Mouse (Mus musculus): ENCODE results near the gene Spry1.
"Not testable (repeated sequence)": the region's sequence is repeated elsewhere in the genome, so short reads cannot be mapped to it uniquely, and the experiment has no call there.

Spry1 gene

GRCm38 (mm10) chr3:37639690-37640089 is at the start of gene Spry1:
Gene Spry1 (plus strand): TSS chr3:37639947.
- DNase-seq (ENCODE audit: low read depth, low spot score): peak; percentile 92

- DNase-seq (ENCODE audit: low read depth, low spot score): no peak
These were observed 44.0 kb upstream of the Spry1 start for GRCm38 (mm10) chr3:37595721-37596120.

GRCm38 (mm10) chr3:37596519-37596918 is 43.2 kb upstream of the Spry1 start:
- no peak for DNase-seq (ENCODE audit: low read depth, low spot score)

GRCm38 (mm10) chr3:37597200-37597599 is 42.5 kb upstream of the Spry1 start:
- DNase-seq (ENCODE audit: low read depth, low spot score): no peak

GRCm38 (mm10) chr3:37599641-37600040 is 40.1 kb upstream of the Spry1 start:
- not testable (repeated sequence) for DNase-seq (ENCODE audit: low read depth, low spot score)

GRCm38 (mm10) chr3:37602356-37602755 is 37.4 kb upstream of the Spry1 start:
- DNase-seq (ENCODE audit: low read depth, low spot score): no peak

GRCm38 (mm10) chr3:37602890-37603289 is 36.9 kb upstream of the Spry1 start:
- DNase-seq (ENCODE audit: low read depth, low spot score): no peak

GRCm38 (mm10) chr3:37603541-37603940 is 36.2 kb upstream of the Spry1 start:
- DNase-seq (ENCODE audit: low read depth, low spot score): no peak

- DNase-seq (ENCODE audit: low read depth, low spot score): peak; percentile 14
These were observed 34.5 kb upstream of the Spry1 start for GRCm38 (mm10) chr3:37604976-37605875.

- no peak for DNase-seq (ENCODE audit: low read depth, low spot score)
These were observed 33.9 kb upstream of the Spry1 start for GRCm38 (mm10) chr3:37605876-37606238.

- DNase-seq (ENCODE audit: low read depth, low spot score): no peak
These were observed 30.8 kb upstream of the Spry1 start for GRCm38 (mm10) chr3:37608926-37609325.

- no peak for DNase-seq (ENCODE audit: low read depth, low spot score)
These were observed 29.1 kb upstream of the Spry1 start for GRCm38 (mm10) chr3:37610670-37611069.

GRCm38 (mm10) chr3:37613722-37614121 is 26.0 kb upstream of the Spry1 start:
- no peak for DNase-seq (ENCODE audit: low read depth, low spot score)

GRCm38 (mm10) chr3:37614878-37615650 is 24.7 kb upstream of the Spry1 start:
- no peak for DNase-seq (ENCODE audit: low read depth, low spot score)

- no peak for DNase-seq (ENCODE audit: low read depth, low spot score)
These were observed 22.9 kb upstream of the Spry1 start for GRCm38 (mm10) chr3:37616586-37617547.

GRCm38 (mm10) chr3:37632246-37632645 is 7.5 kb upstream of the Spry1 start:
- DNase-seq (ENCODE audit: low read depth, low spot score): no peak

GRCm38 (mm10) chr3:37632751-37633150 is 7.0 kb upstream of the Spry1 start:
- DNase-seq (ENCODE audit: low read depth, low spot score): no peak

GRCm38 (mm10) chr3:37634648-37635047 is 5.1 kb upstream of the Spry1 start:
- peak; percentile 45 for DNase-seq (ENCODE audit: low read depth, low spot score)

- no peak for DNase-seq (ENCODE audit: low read depth, low spot score)
These were observed 2.8 kb upstream of the Spry1 start for GRCm38 (mm10) chr3:37636921-37637320.

GRCm38 (mm10) chr3:37640162-37640721 is 495 bp downstream of the Spry1 start:
- DNase-seq (ENCODE audit: low read depth, low spot score): peak; percentile 68

- DNase-seq (ENCODE audit: low read depth, low spot score): peak; percentile 81
These were observed 1.1 kb downstream of the Spry1 start for GRCm38 (mm10) chr3:37640810-37641209.
